Mouse (Mus musculus) spleen, adult 2 months (tissue): ENCODE results near the gene 9230102O04Rik.

Source experiments
- CTCF ChIP-seq: fragments of 200-500 bp; IDR thresholded peaks from 2 replicates; pipeline ENCODE4 v1.5.1; 2011; ENCODE audit warnings: mild to moderate bottlenecking, inconsistent platforms; ENCODE audit not compliant: insufficient read depth, insufficient read length, insufficient replicate concordance; ENCODE audit errors: extremely low read depth
- POLR2A ChIP-seq: fragments of 200-500 bp; IDR thresholded peaks from 2 replicates; pipeline ENCODE4 v1.6.1; 2011; ENCODE audit warnings: low read depth, low read length, inconsistent platforms

DNA sequence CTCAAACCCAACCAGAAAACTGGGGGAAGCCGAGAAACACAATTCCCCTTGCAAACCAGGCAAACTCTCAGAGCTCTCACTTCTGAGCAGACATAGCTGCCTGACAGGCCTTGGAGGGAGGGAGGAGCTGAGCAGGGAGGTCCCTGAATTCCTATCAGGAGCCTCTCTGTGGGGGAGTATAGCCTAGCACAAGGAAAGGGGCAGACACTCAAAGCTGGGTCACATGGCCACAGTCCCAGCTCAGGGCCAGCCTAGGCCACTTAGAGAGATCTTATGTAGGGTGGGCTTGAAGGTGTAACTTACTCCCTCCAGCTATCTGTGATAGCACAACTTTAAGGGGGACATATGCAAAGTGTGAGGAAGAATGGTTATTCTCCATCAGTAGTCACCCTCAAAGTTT is 46.6 kb upstream of the 9230102O04Rik start:
- TF ChIP-seq CTCF, result no peak
- no peak for TF ChIP-seq POLR2A
